Mouse (Mus musculus) intestine, embryonic 15.5 days (tissue): ENCODE data around the gene Pou2af1. TPM values are rescaled to one million over a fixed set of nuclear protein-coding genes. Genes with fewer than 3 reads are reported as not detected.

Source experiments
- ATAC-seq: fragments of 200-750 bp; cut with Nextera tagmentation; 2 replicates; pipeline ENCODE4 v1.8.0; 2017; ENCODE audit warnings: moderate TSS enrichment, moderate library complexity
- H3K27ac ChIP-seq: fragments of 300-500 bp; sonication (generic); 2 replicates; pipeline ENCODE4 v1.5.1; 2015; ENCODE audit warnings: mild to moderate bottlenecking, inconsistent platforms
- H3K27me3 ChIP-seq: fragments of 300-500 bp; sonication (generic); replicated peaks from 2 replicates; pipeline ENCODE4 v1.6.1; 2015; ENCODE audit warnings: inconsistent platforms
- H3K36me3 ChIP-seq: fragments of 300-500 bp; sonication (generic); 2 replicates; pipeline ENCODE4 v1.6.1; 2015; ENCODE audit warnings: inconsistent platforms
- H3K4me1 ChIP-seq: fragments of 300-500 bp; sonication (generic); replicated peaks from 2 replicates; pipeline ENCODE4 v1.6.1; 2015; ENCODE audit warnings: inconsistent platforms
- H3K4me2 ChIP-seq: fragments of 300-500 bp; sonication (generic); replicated peaks from 2 replicates; pipeline ENCODE4 v1.6.1; 2015; ENCODE audit warnings: mild to moderate bottlenecking, inconsistent platforms
- H3K4me3 ChIP-seq: fragments of 300-500 bp; sonication (generic); replicated peaks from 2 replicates; pipeline ENCODE4 v1.5.1; 2015; ENCODE audit warnings: inconsistent platforms
- H3K9ac ChIP-seq: fragments of 300-500 bp; sonication (generic); 2 replicates; pipeline ENCODE4 v1.6.1; 2015; ENCODE audit warnings: inconsistent platforms
- H3K9me3 ChIP-seq: fragments of 300-500 bp; sonication (generic); 2 replicates; pipeline ENCODE4 v1.6.1; 2016; ENCODE audit warnings: inconsistent platforms
- WGBS: fragments of 180-500 bp; shearing (Covaris S2); methylation state at CpG from one replicate; pipeline ENCODE4 v1.1.7; 2015; 5-methylcytosine and 5-hydroxymethylcytosine counted together
- polyA plus RNA-seq: library from polyadenylated mRNA; unstranded; fragments of >200 nt; fragmentation: Nextera tagmentation; extraction: Ambion mirVana; gene quantifications from 2 replicates; pipeline ENCODE4 v1.2.1, GENCODE M21; 2015

The Pou2af1 gene
- polyA plus RNA-seq, 1 experiment from 2014 or later = 0.10 TPM

DNA sequence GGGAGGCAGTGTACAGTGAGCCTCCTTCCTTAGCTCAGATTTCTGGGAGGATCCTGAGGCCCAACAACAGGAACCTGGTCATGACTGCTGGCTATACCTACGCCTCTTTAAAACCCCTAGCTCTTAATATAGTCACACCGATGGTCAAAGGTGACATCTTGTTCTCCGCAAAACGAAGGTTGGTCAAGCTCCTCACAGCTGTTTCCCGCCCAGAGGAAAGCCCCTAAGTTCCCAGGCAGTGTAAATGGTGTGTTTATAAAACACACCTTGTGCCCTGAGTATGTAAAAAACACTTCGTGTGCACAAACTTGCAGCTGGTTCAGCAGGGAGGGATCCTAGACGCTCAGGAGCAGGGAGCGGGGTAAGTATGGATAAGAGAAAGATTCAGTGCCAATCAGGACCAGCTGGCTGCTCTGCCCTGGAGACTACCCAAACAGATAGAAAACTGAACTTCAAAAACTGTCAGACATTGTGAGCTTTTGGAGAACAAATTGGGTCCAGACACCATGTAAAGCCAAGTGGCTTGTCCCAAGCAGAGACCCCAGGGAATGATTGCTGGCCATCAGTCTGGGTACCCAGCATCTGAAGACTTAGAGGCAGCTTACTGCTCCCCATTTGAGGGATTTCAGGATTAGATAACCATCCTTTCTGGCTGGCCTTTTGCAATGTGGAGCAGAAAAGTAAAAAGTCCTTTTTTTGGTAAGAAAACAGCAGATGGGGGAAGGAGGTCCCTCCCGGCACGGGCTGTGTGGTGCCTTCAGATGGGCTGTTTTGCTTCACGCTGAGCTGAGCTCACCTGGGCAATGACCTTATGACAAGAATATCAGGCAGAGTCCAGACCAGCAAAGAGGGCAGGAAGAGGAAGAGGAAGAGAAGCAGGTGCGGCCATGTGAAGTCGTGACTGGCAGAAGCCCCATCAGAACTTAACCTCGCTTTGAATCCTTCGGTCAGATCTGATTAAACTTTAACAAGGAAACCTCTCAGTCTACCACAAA, 30.5 kb upstream of the Pou2af1 start:
- Histone ChIP-seq H3K4me1 (no peaks in the 10 kb centered on the region), H3K9me3 (no peaks in the 10 kb centered on the region), H3K27ac (no peak overlapping the region), H3K4me2 (no peak overlapping the region), H3K27me3 (no peaks in the 10 kb centered on the region), H3K4me3 (no peak overlapping the region), H3K9ac (no peak overlapping the region), H3K36me3 (no peaks in the 10 kb centered on the region)
- ATAC-seq = no peak
- 75% methylated on average over 15 of the region's 15 CpGs for WGBS

DNA sequence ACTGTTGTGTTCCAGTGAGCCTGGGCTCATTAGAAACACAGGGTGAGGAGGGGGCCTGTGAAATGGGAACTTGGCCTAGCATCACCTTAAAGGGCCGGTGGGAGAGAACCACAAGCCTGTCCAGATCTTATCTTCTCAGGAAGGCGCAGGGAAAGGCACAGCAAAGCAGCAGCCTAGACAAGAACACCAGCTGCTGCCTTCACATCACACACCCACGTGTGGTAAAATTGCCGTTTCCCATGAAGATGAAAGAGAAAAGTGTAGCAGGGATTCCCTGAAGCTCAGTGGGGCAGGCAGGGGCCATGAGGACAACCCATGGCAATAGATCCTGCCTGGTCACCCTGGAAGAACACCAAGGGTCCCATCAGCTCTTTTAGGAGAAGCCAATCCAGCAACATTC, 28.1 kb upstream of the Pou2af1 start:
- H3K27me3 ChIP-seq = no peaks in the 10 kb centered on the region
- no peaks in the 10 kb centered on the region for H3K4me1 ChIP-seq
- no peak overlapping the region for H3K9ac ChIP-seq
- H3K9me3 ChIP-seq = no peaks in the 10 kb centered on the region
- no peak overlapping the region for H3K27ac ChIP-seq
- no peak for ATAC-seq
- H3K36me3 ChIP-seq = no peaks in the 10 kb centered on the region
- no peak overlapping the region for H3K4me2 ChIP-seq
- no peak overlapping the region for H3K4me3 ChIP-seq
- WGBS = 64% methylated on average over 4 of the region's 4 CpGs

DNA sequence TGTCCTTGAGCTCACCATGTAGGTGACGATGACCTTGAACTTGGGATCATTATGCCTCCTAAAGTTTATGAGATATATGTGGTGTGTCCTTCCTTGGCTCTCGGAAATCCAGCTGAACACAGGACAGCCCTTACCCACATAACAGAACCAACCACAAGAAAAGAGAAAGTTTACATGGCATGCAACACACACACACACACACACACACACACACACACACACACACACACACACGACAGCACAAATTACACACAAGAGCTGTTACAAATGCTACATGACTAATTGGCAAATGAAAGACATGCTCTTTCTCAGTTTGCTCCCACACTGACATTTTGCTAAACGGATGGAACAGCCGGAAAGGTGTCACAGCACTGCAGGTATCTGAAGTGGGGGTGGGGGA, 27.6 kb upstream of the Pou2af1 start:
- Histone ChIP-seq H3K27me3 (no peaks in the 10 kb centered on the region), H3K4me1 (no peaks in the 10 kb centered on the region), H3K36me3 (no peaks in the 10 kb centered on the region), H3K9ac (no peak overlapping the region), H3K9me3 (no peaks in the 10 kb centered on the region), H3K27ac (no peak overlapping the region), H3K4me2 (no peak overlapping the region), H3K4me3 (no peak overlapping the region)
- WGBS = 75% methylated on average over 5 of the region's 5 CpGs
- no peak for ATAC-seq

DNA sequence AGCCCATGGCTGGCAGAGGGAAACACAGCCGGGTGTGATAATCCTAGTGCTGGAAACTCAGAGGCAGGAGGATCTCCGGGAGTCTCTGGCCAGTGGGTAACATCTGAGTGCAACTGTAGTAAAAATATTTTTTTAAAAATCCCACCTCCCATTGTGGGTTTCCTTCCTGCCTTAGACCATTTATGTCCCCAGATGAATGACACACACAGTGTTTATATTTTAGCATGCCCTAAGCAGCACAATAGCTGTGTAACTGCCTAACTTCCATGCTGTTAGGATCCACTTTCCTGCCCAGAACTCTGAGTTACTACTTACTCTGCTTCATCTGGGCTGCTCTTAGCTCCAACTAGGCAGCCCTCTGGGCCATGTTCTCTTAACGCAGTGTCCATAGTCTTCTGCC, 22.9 kb upstream of the Pou2af1 start:
- Histone ChIP-seq H3K4me1 (no peaks in the 10 kb centered on the region), H3K9me3 (no peaks in the 10 kb centered on the region), H3K27me3 (no peaks in the 10 kb centered on the region), H3K4me2 (no peak overlapping the region), H3K27ac (no peak overlapping the region), H3K36me3 (no peaks in the 10 kb centered on the region), H3K4me3 (no peak overlapping the region), H3K9ac (no peak overlapping the region)
- ATAC-seq = no peak
- WGBS = 82% methylated on average over 3 of the region's 3 CpGs

DNA sequence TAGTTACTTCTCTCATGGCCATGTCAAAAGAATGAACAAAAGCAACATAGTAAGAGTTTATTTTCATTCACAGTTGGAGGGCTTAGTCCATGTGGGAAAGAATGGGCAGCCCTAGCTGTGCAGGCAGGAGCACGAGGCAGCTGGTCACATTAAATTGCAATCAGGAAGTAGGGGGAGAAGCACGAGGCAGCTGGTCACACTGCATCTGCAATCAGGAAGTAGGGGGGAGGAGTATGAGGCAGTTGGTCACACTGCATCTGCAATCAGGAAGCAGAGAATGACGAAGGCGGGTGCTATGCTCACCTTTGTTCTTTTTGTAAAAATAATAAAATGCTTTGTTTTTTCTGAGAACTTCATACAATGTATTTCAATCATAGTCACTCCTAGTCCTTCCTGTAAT, 18.7 kb upstream of the Pou2af1 start:
- WGBS = 78% methylated on average over 4 of the region's 4 CpGs
- no peaks in the 10 kb centered on the region for H3K4me1 ChIP-seq
- no peak overlapping the region for H3K27ac ChIP-seq
- no peaks in the 10 kb centered on the region for H3K9me3 ChIP-seq
- H3K36me3 ChIP-seq = no peaks in the 10 kb centered on the region
- no peak for ATAC-seq
- H3K27me3 ChIP-seq = no peaks in the 10 kb centered on the region
- H3K4me3 ChIP-seq = no peak overlapping the region
- H3K4me2 ChIP-seq = no peak overlapping the region
- no peak overlapping the region for H3K9ac ChIP-seq

DNA sequence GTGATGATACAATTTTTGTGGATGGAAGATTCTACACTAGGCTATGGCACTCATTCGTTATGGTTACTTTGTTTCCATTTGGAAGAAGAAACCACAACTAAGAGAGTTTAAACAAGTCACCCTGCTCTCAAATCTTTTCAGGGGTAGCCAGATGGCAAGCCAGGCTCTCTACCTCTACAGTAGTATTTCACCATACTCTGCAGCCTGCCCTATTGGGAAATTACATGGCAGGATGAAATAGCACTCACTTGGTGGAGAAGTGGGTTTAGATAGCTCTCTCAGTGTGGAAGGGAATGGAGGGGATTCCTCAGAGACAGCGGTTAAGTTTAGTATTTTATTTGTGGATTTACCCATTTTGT, 4.6 kb upstream of the Pou2af1 start:
- no peak for ATAC-seq
- H3K4me1 ChIP-seq = no peaks in the 10 kb centered on the region
- 90% methylated on average over 2 of the region's 2 CpGs for WGBS
- no peaks in the 10 kb centered on the region for H3K9me3 ChIP-seq
- H3K36me3 ChIP-seq = no peaks in the 10 kb centered on the region
- H3K27ac ChIP-seq = no peak overlapping the region
- no peak overlapping the region for H3K4me2 ChIP-seq
- H3K4me3 ChIP-seq = no peak overlapping the region
- H3K27me3 ChIP-seq = no peaks in the 10 kb centered on the region
- H3K9ac ChIP-seq = no peak overlapping the region

DNA sequence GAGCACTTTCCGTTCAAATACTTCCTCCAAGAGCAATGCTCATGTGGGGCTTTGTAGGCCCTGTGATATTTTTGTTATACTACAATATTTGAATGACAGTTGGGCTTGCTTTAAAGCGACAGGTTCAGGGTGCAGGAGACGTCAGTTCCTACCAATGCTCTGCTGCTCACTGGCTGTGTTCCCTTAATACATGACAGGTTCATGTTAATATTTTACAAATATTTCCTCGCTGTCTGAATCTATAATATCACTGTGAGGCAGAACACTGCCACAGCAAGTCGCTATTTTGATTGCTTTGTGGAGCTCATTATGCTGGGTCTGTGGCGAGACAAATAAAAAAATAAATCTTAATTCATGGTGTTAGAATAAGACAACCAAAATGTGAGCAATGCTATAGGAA, 2.3 kb upstream of the Pou2af1 start:
- WGBS = 54% methylated on average over 6 of the region's 6 CpGs

DNA sequence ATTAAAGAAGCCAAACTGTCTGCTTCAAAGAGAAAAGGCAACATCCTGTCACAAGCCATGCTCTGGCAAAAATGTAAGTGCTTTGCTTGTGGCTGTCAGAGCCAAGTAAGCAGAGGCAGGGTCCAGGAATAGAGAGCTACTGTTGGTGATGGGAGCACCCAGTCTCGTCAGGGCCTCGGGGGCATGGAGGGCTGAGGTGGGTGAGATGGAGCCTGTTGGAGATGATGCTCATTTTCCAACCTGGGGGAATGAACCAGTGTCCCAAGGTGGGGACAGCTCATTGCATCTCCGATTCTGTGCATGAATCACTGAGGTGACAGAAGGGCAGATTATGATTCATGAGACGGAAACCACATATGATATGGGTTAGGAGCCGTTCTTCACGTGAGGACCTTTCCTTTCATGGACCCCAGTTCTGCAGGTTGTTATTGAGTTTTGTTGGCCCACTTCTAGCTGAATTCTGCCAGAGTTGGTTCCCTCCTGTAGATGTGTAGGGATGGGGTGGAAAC, 275 bp downstream of the Pou2af1 start:
- WGBS = 89% methylated on average over 6 of the region's 6 CpGs
- no peaks in the 10 kb centered on the region for H3K9me3 ChIP-seq
- H3K4me2 ChIP-seq = no peak overlapping the region
- H3K27me3 ChIP-seq = no peaks in the 10 kb centered on the region
- no peaks in the 10 kb centered on the region for H3K36me3 ChIP-seq
- no peak overlapping the region for H3K27ac ChIP-seq
- no peak for ATAC-seq
- no peaks in the 10 kb centered on the region for H3K4me1 ChIP-seq
- H3K4me3 ChIP-seq = no peak overlapping the region
- H3K9ac ChIP-seq = no peak overlapping the region

More for the DNA sequence above, 2.3 kb upstream of the Pou2af1 start:
- no peaks in the 10 kb centered on the region for H3K9me3 ChIP-seq
- H3K4me1 ChIP-seq = no peaks in the 10 kb centered on the region
- H3K4me2 ChIP-seq = no peak overlapping the region
- ATAC-seq = no peak
- H3K36me3 ChIP-seq = no peaks in the 10 kb centered on the region
- H3K27me3 ChIP-seq = no peaks in the 10 kb centered on the region
- no peak overlapping the region for H3K4me3 ChIP-seq
- no peak overlapping the region for H3K9ac ChIP-seq
- H3K27ac ChIP-seq = no peak overlapping the region

DNA sequence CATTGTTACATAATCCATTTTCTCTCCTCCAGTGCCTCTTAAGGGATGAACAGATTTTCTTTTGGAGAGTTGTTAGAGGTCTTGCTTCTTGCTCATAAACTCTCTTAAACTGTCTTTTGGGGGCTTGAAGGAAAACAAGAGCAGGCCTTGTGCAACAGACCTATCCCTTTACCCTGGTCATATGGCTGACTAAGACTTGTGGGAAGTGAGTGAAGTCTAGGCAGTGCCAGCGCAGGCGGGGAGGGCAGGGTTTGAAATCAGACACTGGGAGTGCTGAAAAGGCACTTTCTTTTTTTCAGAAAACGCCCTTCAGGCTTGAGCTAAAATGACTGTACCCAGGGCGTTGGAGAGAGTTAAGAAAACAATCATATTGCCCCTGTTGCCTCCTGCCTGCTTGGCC, 1.8 kb downstream of the Pou2af1 start:
- Histone ChIP-seq H3K9me3 (no peaks in the 10 kb centered on the region), H3K4me3 (no peak overlapping the region), H3K4me1 (no peaks in the 10 kb centered on the region), H3K27me3 (no peaks in the 10 kb centered on the region), H3K36me3 (no peaks in the 10 kb centered on the region), H3K27ac (no peak overlapping the region), H3K9ac (no peak overlapping the region), H3K4me2 (no peak overlapping the region)
- no peak for ATAC-seq
- WGBS = 51% methylated on average over 4 of the region's 4 CpGs

DNA sequence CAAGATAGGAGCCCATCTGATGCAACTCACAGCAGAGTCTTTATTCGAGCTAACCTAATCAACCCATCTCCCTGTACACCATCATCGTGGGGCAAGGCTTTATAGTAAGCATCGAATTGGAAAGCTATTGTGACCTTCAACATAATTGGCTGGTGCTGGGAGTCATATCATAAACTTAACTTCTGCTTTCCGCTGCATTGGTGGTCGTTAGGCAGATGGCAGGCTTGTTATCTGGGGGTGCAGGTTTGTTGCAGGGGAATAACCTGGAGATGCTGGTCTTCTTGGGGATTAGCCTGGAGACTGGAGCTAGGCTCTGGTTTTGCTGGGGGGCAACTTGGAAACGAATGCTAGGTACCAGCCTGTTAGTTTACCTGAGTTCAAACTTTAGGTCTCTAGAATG, 2.4 kb downstream of the Pou2af1 start:
- Histone ChIP-seq H3K9me3 (no peaks in the 10 kb centered on the region), H3K4me1 (no peaks in the 10 kb centered on the region), H3K9ac (no peak overlapping the region), H3K36me3 (no peaks in the 10 kb centered on the region), H3K27me3 (no peaks in the 10 kb centered on the region), H3K4me3 (no peak overlapping the region), H3K4me2 (no peak overlapping the region), H3K27ac (no peak overlapping the region)
- WGBS = 81% methylated on average over 6 of the region's 6 CpGs
- no peak for ATAC-seq

DNA sequence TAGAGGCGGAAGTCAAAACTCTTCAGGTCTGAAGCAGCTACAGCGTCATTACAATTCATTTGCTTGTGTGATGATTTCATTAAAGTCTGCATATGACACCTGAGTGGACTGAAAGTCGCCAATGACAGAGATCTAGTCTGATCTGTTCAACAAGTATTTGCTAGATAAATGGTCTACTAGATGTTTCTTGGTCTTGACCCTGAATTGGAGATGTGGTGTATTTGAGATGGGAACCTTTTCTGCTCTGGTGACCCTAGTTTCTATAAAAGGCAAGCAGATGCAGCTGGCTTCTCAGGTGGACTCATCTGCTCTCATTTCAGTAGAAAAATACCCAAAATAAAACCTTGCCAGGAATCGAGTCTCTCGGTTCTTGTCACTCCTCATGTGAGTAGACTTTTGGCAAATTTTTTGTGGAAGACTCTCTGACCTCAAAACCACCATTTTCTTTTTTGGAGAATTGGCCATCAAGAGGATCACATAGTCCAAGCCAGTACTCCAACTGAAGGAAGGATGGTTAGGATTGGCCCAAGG, 12.2 kb downstream of the Pou2af1 start:
- Histone ChIP-seq H3K4me2 (no peak overlapping the region), H3K4me1 (0 out of 2 replicates have a peak, but pooled peaks cover 3% of the 10 kb centered on the region), H3K9me3 (no peaks in the 10 kb centered on the region), H3K27me3 (no peaks in the 10 kb centered on the region), H3K4me3 (no peak overlapping the region), H3K9ac (no peak overlapping the region), H3K36me3 (no peaks in the 10 kb centered on the region), H3K27ac (no peak overlapping the region)
- 83% methylated on average over 5 of the region's 5 CpGs for WGBS
- ATAC-seq = no peak

DNA sequence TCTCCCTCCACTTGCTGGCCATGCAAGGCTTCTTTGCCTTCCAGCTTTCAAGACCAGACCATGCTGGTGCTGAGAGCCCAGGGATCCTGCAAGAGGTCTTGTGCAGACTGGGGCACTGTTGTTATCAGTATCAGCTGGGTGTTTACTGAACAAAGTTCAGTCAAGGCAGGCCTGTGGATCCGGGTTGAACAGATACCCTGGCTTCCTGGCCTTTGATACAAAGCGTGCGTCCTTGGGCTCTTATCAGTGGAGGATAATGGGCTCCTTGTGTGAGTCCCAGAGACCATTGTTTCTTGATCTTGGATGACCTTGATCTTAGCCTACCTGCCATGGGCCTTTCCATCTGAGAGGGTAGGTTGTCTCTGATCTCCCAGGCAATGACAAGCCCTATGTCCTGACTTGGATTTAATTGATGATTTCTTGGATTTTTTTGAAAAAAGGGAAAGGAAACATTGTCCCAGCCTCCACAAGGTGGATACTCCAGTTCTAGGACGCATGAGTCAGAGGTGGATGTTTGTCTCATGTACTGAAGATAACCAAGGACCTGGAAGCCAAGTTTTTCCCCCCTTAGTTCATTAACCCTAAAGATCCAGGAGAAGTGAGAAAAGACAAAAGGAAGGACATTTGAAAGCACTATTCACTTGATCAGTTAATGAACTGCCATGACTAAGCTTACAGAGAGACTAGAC, 17.3 kb downstream of the Pou2af1 start:
- H3K27me3 ChIP-seq = no peaks in the 10 kb centered on the region
- H3K9ac ChIP-seq = no peak overlapping the region
- no peaks in the 10 kb centered on the region for H3K36me3 ChIP-seq
- H3K9me3 ChIP-seq = no peaks in the 10 kb centered on the region
- H3K4me1 ChIP-seq = 0 out of 2 replicates have a peak, but pooled peaks cover 3% of the 10 kb centered on the region
- no peak overlapping the region for H3K4me2 ChIP-seq
- 58% methylated on average over 4 of the region's 4 CpGs for WGBS
- peak; percentile 98 for ATAC-seq
- H3K27ac ChIP-seq = peak overlapping the region; percentile 29; the same call in 1 of the 2 replicates
- H3K4me3 ChIP-seq = no peak overlapping the region
